Mouse (Mus musculus): ENCODE results near the gene Npas2.

DNA sequence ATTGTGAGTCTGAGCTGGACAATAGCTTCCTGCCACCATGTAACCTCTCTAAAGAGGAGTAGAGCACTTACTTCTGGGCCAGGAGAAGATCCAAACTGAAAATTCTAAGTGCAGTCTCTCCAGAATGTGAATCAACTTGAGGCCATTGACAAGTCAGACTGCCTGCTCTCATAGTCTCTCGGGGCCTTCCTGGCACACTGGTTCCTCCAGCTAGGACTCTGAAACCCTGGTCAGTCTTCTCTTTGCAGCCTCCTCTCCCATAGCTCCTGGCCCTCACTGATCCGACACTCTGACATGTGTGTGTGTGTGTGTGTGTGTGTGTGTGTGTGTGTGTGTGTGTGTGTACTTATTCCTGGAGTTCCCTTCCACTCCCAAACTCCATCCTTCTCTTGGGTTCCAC lies 114.4 kb downstream of the Npas2 start:
- TF ChIP-seq POLR2A (IDR thresholded peaks at IDR 0.05; ENCODE audit: borderline replicate concordance, extremely low read depth, low read depth, low read length) (no peak), CTCF (IDR thresholded peaks at IDR 0.05; ENCODE audit: insufficient read depth, low read length) (no peak)

Data from lung, adult 2 months (tissue).